In the genomic region with DNA sequence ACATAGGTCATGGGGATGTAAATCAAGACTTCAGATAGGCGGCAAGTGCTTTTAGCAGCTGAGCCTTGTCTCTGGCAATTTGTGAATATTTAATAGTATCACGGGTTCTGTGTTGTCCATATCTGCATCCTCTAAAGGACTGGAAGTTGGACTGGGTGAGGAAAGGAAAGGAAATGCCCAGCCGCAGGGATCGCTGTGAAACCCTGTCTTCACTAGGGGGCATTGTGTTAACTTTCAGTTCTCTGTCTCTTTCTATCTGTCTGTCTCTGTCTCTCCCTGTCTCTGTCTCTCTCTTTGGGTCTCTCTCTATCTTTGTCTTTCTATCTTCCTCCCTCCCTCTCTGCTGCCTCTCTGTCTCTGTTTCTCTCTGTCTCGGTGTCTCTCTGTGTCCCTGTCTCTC, we compare ENCODE assay signal across 23 mouse cellular contexts.
DNase-seq lines count a peak whose midpoint lies in the region; ATAC-seq and TF ChIP-seq lines count a peak whose summit lies in the region.
"Had no signal": no experiment of that assay in that cellular context is flagged by ENCODE, and none has a peak within 500 bp of the region (broad histone marks: within the 10 kb centered on the region; RNA-seq: fewer than 3 reads in every experiment).

No protein-coding gene starts in this region.

- no peak for TF ChIP-seq EP300 in lung, postnatal 0 days (IDR thresholded peaks at IDR 0.05)

- no peak for ATAC-seq in heart, embryonic 11.5 days (replicated peaks; ENCODE audit: insufficient number of reproducible peaks, low FRiP score, low TSS enrichment)
- ATAC-seq in hindbrain, postnatal 0 days = no peak
- no peak for ATAC-seq in hindbrain, embryonic 13.5 days (ENCODE audit: low FRiP score)
- ATAC-seq in lung, postnatal 0 days = no peak
- ATAC-seq in megakaryocyte progenitor cell, adult 5-6 weeks (replicated peaks; ENCODE audit: poor library complexity) = peak; percentile 44
- ATAC-seq: forebrain, embryonic 13.5 days had no signal

- H3K4me3 ChIP-seq in heart, embryonic 11.5 days (ENCODE audit: low read depth, low read length) = no peak overlapping the region
- H3K4me3 ChIP-seq in hindbrain, postnatal 0 days (ENCODE audit: low read length) = no peak overlapping the region
- H3K4me3 ChIP-seq in hindbrain, embryonic 13.5 days = no peak overlapping the region
- no peak overlapping the region for H3K4me3 ChIP-seq in lung, postnatal 0 days (ENCODE audit: low read depth, low read length)
- H3K4me3 ChIP-seq in lung, adult 2 months (replicated peaks; ENCODE audit: extremely low read depth, low read depth, low read length) = no peak overlapping the region
- H3K4me3 ChIP-seq: erythroblast, embryonic 14.5 days; forebrain, embryonic 13.5 days; hindbrain, embryonic 10.5 days; limb, embryonic 12.5 days; midbrain, embryonic 12.5 days; neural tube, embryonic 12.5 days had no signal

- no peak overlapping the region for H3K9ac ChIP-seq in heart, embryonic 11.5 days (ENCODE audit: low read depth, low read length)
- no peak overlapping the region for H3K9ac ChIP-seq in hindbrain, postnatal 0 days (replicated peaks; ENCODE audit: low read length)
- H3K9ac ChIP-seq in hindbrain, embryonic 13.5 days = no peak overlapping the region
- H3K9ac ChIP-seq in lung, postnatal 0 days (replicated peaks; ENCODE audit: low read depth) = no peak overlapping the region
- H3K9ac ChIP-seq: forebrain, embryonic 13.5 days; limb, embryonic 12.5 days; lung, embryonic 14.5 days; midbrain, embryonic 12.5 days; neural tube, embryonic 12.5 days had no signal

- H3K27me3 ChIP-seq in heart, embryonic 11.5 days (ENCODE audit: control insufficient read depth, insufficient read depth, low read length) = no peaks in the 10 kb centered on the region
- H3K27me3 ChIP-seq in hindbrain, postnatal 0 days (ENCODE audit: insufficient read depth, low read length) = no peaks in the 10 kb centered on the region
- H3K27me3 ChIP-seq in hindbrain, embryonic 13.5 days = no peaks in the 10 kb centered on the region
- no peaks in the 10 kb centered on the region for H3K27me3 ChIP-seq in lung, postnatal 0 days (replicated peaks; ENCODE audit: insufficient read depth, low read length)
- H3K27me3 ChIP-seq: CH12.LX; forebrain, embryonic 13.5 days; limb, embryonic 12.5 days; midbrain, embryonic 12.5 days; neural tube, embryonic 12.5 days had no signal

- H3K9me3 ChIP-seq in heart, embryonic 11.5 days (replicated peaks; ENCODE audit: control insufficient read depth, low read length) = no peaks in the 10 kb centered on the region
- H3K9me3 ChIP-seq in hindbrain, postnatal 0 days (ENCODE audit: low read length) = no peaks in the 10 kb centered on the region
- H3K9me3 ChIP-seq in hindbrain, embryonic 13.5 days = no peaks in the 10 kb centered on the region
- no peaks in the 10 kb centered on the region for H3K9me3 ChIP-seq in lung, postnatal 0 days (ENCODE audit: low read length)
- H3K9me3 ChIP-seq: forebrain, embryonic 13.5 days; hindbrain, embryonic 10.5 days; limb, embryonic 12.5 days; midbrain, embryonic 12.5 days; neural tube, embryonic 12.5 days had no signal

- peak overlapping the region; percentile 38; the same call in 1 of the 2 replicates for H3K4me2 ChIP-seq in heart, embryonic 11.5 days
- H3K4me2 ChIP-seq in hindbrain, postnatal 0 days (ENCODE audit: low read depth, low read length) = no peak overlapping the region
- H3K4me2 ChIP-seq in hindbrain, embryonic 13.5 days = no peak overlapping the region
- no peak overlapping the region for H3K4me2 ChIP-seq in lung, postnatal 0 days (replicated peaks; ENCODE audit: low read depth, low read length)
- H3K4me2 ChIP-seq: forebrain, embryonic 13.5 days; limb, embryonic 12.5 days; lung, embryonic 14.5 days; midbrain, embryonic 12.5 days; neural tube, embryonic 12.5 days had no signal

- no peaks in the 10 kb centered on the region for H3K36me3 ChIP-seq in heart, embryonic 11.5 days (ENCODE audit: control insufficient read depth, insufficient read depth, low read length)
- no peaks in the 10 kb centered on the region for H3K36me3 ChIP-seq in hindbrain, postnatal 0 days (ENCODE audit: insufficient read depth, low read length)
- no peaks in the 10 kb centered on the region for H3K36me3 ChIP-seq in hindbrain, embryonic 13.5 days
- H3K36me3 ChIP-seq in lung, postnatal 0 days (ENCODE audit: insufficient read depth, low read length) = no peaks in the 10 kb centered on the region
- H3K36me3 ChIP-seq: hindbrain, embryonic 10.5 days; limb, embryonic 12.5 days; midbrain, embryonic 12.5 days; neural tube, embryonic 12.5 days had no signal

- TF ChIP-seq POLR2A in lung, adult 2 months (IDR thresholded peaks at IDR 0.05; ENCODE audit: borderline replicate concordance, extremely low read depth, low read depth, low read length) = no peak

- H3K27ac ChIP-seq in heart, embryonic 11.5 days (ENCODE audit: low read depth, low read length) = peak overlapping the region; percentile 59; the same call in 1 of the 2 replicates
- H3K27ac ChIP-seq in hindbrain, postnatal 0 days = no peak overlapping the region
- no peak overlapping the region for H3K27ac ChIP-seq in hindbrain, embryonic 13.5 days
- H3K27ac ChIP-seq in lung, postnatal 0 days (ENCODE audit: low read length) = no peak overlapping the region
- H3K27ac ChIP-seq: forebrain, embryonic 13.5 days; hindbrain, embryonic 10.5 days; limb, embryonic 12.5 days; midbrain, embryonic 12.5 days; neural tube, embryonic 12.5 days had no signal

- DNase-seq in heart, postnatal 14 days = no peak
- no peak for DNase-seq in hindbrain, postnatal 0 days (ENCODE audit: low spot score)
- DNase-seq in lung, postnatal 0 days (ENCODE audit: low spot score) = no peak
- DNase-seq in lung, adult 2 months = no peak
- DNase-seq in cerebellum, postnatal 10 days = no peak
- DNase-seq: cerebellum, adult 2 months; gastrocnemius, postnatal 14 days; kidney, adult 9 months; layer of hippocampus, adult 9-11 months; lung, embryonic 14.5 days; lung, postnatal 4 days; right cerebral cortex, adult 18-20 months; thymus, postnatal 36 days had no signal

- intact Hi-C loops in heart, postnatal 14 days (cut with DNase I) = loop anchor here (5.0 kb wide), 1 partner anchor 65 kb away; no protein-coding TSS in a partner anchor

- peaks cover 8% of the 10 kb centered on the region for H3K4me1 ChIP-seq in heart, embryonic 11.5 days (ENCODE audit: control insufficient read depth, insufficient read depth, low read length)
- H3K4me1 ChIP-seq in hindbrain, postnatal 0 days (ENCODE audit: insufficient read depth, low read length) = no peaks in the 10 kb centered on the region
- H3K4me1 ChIP-seq in hindbrain, embryonic 13.5 days (replicated peaks) = no peaks in the 10 kb centered on the region; the same call in 1 of the 2 replicates
- no peaks in the 10 kb centered on the region for H3K4me1 ChIP-seq in lung, postnatal 0 days (ENCODE audit: insufficient read depth, low read depth, low read length)
- H3K4me1 ChIP-seq in lung, adult 2 months (ENCODE audit: control insufficient read depth, insufficient read depth, low read length) = 0 out of 2 replicates have a peak, but pooled peaks cover 3% of the 10 kb centered on the region
- H3K4me1 ChIP-seq: forebrain, embryonic 13.5 days; midbrain, embryonic 12.5 days; neural tube, embryonic 12.5 days had no signal

- TF ChIP-seq CTCF in hindbrain, postnatal 0 days (IDR thresholded peaks at IDR 0.05; ENCODE audit: low read depth) = peak; percentile 13; the same call in 1 of the 2 replicates
- peak; percentile 37; the same call in 1 of the 2 replicates for TF ChIP-seq CTCF in lung, postnatal 0 days (IDR thresholded peaks at IDR 0.05)
- no peak for TF ChIP-seq CTCF in lung, adult 2 months (IDR thresholded peaks at IDR 0.05; ENCODE audit: insufficient read depth, low read length)

- WGBS in heart, embryonic 11.5 days (ENCODE audit: insufficient replicate concordance) = 48% methylated on average over 5 of the region's 5 CpGs
- WGBS in hindbrain, postnatal 0 days = 73% methylated on average over 5 of the region's 5 CpGs
- WGBS in hindbrain, embryonic 13.5 days = 87% methylated on average over 5 of the region's 5 CpGs
- 65% methylated on average over 5 of the region's 5 CpGs for WGBS in lung, postnatal 0 days
- WGBS in lung, adult 2 months = 61% methylated on average over 5 of the region's 5 CpGs
